Mouse (Mus musculus) naive thymus-derived CD4-positive, alpha-beta T cell, adult 5 months (primary cell): ENCODE results near the gene Olfr1217. TPM values are rescaled to one million over a fixed set of nuclear protein-coding genes. Genes with fewer than 3 reads are reported as not detected.

Experiments used
- polyA plus RNA-seq: library from polyadenylated mRNA; unstranded; fragments of 100-300 nt; shearing (Covaris generic); gene quantifications from one replicate; pipeline ENCODE4 v1.2.1, GENCODE M21; 2017

Gene Olfr1217
- 0.21 TPM for polyA plus RNA-seq

GRCm38 (mm10) chr2:89031965-89032364 lies at the start of gene Olfr1217:
Gene Olfr1217, minus strand, starts transcription at chr2:89032065.

GRCm38 (mm10) chr2:89061087-89061486 lies 29.2 kb upstream of the Olfr1217 start, which contains the start of gene Olfr1218:
Gene Olfr1218, minus strand, starts transcription at chr2:89061187.

GRCm38 (mm10) chr2:89018240-89018639 lies 13.6 kb downstream of the Olfr1217 start, which contains the start of gene Olfr1216:
Gene Olfr1216, minus strand, starts transcription at chr2:89018340.

GRCm38 (mm10) chr2:89006873-89007272 lies 25.0 kb downstream of the Olfr1217 start, which contains the start of gene Olfr1215:
Gene Olfr1215, minus strand, starts transcription at chr2:89006973.

GRCm38 (mm10) chr2:88992553-88992952 lies 39.3 kb downstream of the Olfr1217 start, which contains the start of gene Olfr1214:
Gene Olfr1214, minus strand, starts transcription at chr2:88992653.

GRCm38 (mm10) chr2:88980181-88980580 lies 51.7 kb downstream of the Olfr1217 start, which contains the start of gene Gm13762:
Gene Gm13762, minus strand, starts transcription at chr2:88980281.

Other genes starting within 250 kb of the Olfr1217 start
- gene Olfr1201, start 239.0 kb downstream of the Olfr1217 start, polyA plus RNA-seq = not detected
- not detected for gene Olfr1202, start 217.6 kb downstream of the Olfr1217 start, polyA plus RNA-seq
- 0.05 TPM for gene Olfr1205, start 202.3 kb downstream of the Olfr1217 start, polyA plus RNA-seq
- gene Olfr1204, start 182.8 kb downstream of the Olfr1217 start, polyA plus RNA-seq = not detected
- not detected for gene Olfr1206, start 168.8 kb downstream of the Olfr1217 start, polyA plus RNA-seq
- 0.12 TPM for gene Olfr1208, start 129.8 kb downstream of the Olfr1217 start, polyA plus RNA-seq
- gene Olfr1209, start 116.9 kb downstream of the Olfr1217 start, polyA plus RNA-seq = not detected
- gene Olfr1211, start 94.0 kb downstream of the Olfr1217 start, polyA plus RNA-seq = not detected
- not detected for gene Olfr1212, start 78.1 kb downstream of the Olfr1217 start, polyA plus RNA-seq
- not detected for gene Gm13762, start 51.8 kb downstream of the Olfr1217 start, polyA plus RNA-seq
- gene Olfr1214, start 39.4 kb downstream of the Olfr1217 start, polyA plus RNA-seq = not detected
- 0.17 TPM for gene Olfr1215, start 25.1 kb downstream of the Olfr1217 start, polyA plus RNA-seq
- not detected for gene Olfr1216, start 13.7 kb downstream of the Olfr1217 start, polyA plus RNA-seq
- not detected for gene Olfr1218, start 29.1 kb upstream of the Olfr1217 start, polyA plus RNA-seq
- gene Olfr1219, start 51.4 kb upstream of the Olfr1217 start, polyA plus RNA-seq = not detected
- 0.30 TPM for gene Olfr1220, start 74.8 kb upstream of the Olfr1217 start, polyA plus RNA-seq
- gene Olfr1221, start 85.2 kb upstream of the Olfr1217 start, polyA plus RNA-seq = not detected
- not detected for gene Olfr1222, start 101.0 kb upstream of the Olfr1217 start, polyA plus RNA-seq
- not detected for gene Olfr1223, start 119.5 kb upstream of the Olfr1217 start, polyA plus RNA-seq
- not detected for gene Olfr1224-ps1, start 132.0 kb upstream of the Olfr1217 start, polyA plus RNA-seq
- gene Olfr1225, start 142.6 kb upstream of the Olfr1217 start, polyA plus RNA-seq = not detected
- gene Olfr1226, start 168.0 kb upstream of the Olfr1217 start, polyA plus RNA-seq = not detected
- gene Olfr1228, start 222.0 kb upstream of the Olfr1217 start, polyA plus RNA-seq = 0.17 TPM